Mouse (Mus musculus) lung, embryonic 16.5 days (tissue): ENCODE measurements around the gene Gramd4. TPM values are rescaled to one million over a fixed set of nuclear protein-coding genes. Genes with fewer than 3 reads are reported as not detected.
A peak's percentile ranks its signal among the peaks of the same experiment; 100 is the strongest.

Source experiments
- ATAC-seq: fragments of 200-750 bp; cut with Nextera tagmentation; 2 replicates; pipeline ENCODE4 v1.8.0; 2017; ENCODE audit warnings: low read depth, mild to moderate bottlenecking, moderate library complexity
- H3K27ac ChIP-seq: fragments of 300-500 bp; sonication (generic); 2 replicates; pipeline ENCODE4 v1.5.1; 2014; ENCODE audit warnings: mild to moderate bottlenecking, control low read depth, low read length
- H3K27me3 ChIP-seq: fragments of 300-500 bp; sonication (generic); 2 replicates; pipeline ENCODE4 v1.6.1; 2014; ENCODE audit warnings: low read depth, low read length, mixed read lengths; ENCODE audit not compliant: control insufficient read depth, insufficient read depth
- H3K36me3 ChIP-seq: fragments of 300-500 bp; sonication (generic); 2 replicates; pipeline ENCODE4 v1.6.1; 2014; ENCODE audit warnings: low read length; ENCODE audit not compliant: control insufficient read depth, insufficient read depth
- H3K4me1 ChIP-seq: fragments of 300-500 bp; sonication (generic); replicated peaks from 2 replicates; pipeline ENCODE4 v1.6.1; 2014; ENCODE audit warnings: low read length, mixed read lengths; ENCODE audit not compliant: control insufficient read depth, insufficient read depth
- H3K4me2 ChIP-seq: fragments of 300-500 bp; sonication (generic); 2 replicates; pipeline ENCODE4 v1.6.1; 2014; ENCODE audit warnings: low read depth, low read length, control low read depth
- H3K4me3 ChIP-seq: fragments of 300-500 bp; sonication (generic); 2 replicates; pipeline ENCODE4 v1.5.1; 2014; ENCODE audit warnings: mild to moderate bottlenecking, low read length, control low read depth
- H3K9ac ChIP-seq: fragments of 300-500 bp; sonication (generic); 2 replicates; pipeline ENCODE4 v1.6.1; 2014; ENCODE audit warnings: low read length, control low read depth
- H3K9me3 ChIP-seq: fragments of 300-500 bp; sonication (generic); 2 replicates; pipeline ENCODE4 v1.6.1; 2016; ENCODE audit warnings: low read length; ENCODE audit not compliant: control insufficient read depth
- WGBS: fragments of 180-500 bp; shearing (Covaris S2); extraction: QIAGEN DNeasy Blood & Tissue Kit; methylation state at CpG from one replicate; pipeline ENCODE4 v1.1.7; 2014; 5-methylcytosine and 5-hydroxymethylcytosine counted together
- polyA plus RNA-seq: library from polyadenylated mRNA; unstranded; fragments of >200 nt; fragmentation: Nextera tagmentation; extraction: Ambion mirVana; gene quantifications from 2 replicates; pipeline ENCODE4 v1.2.1, GENCODE M21; 2015

Gramd4 gene
- polyA plus RNA-seq, 1 experiment from 2014 or later, result 11.2 TPM

GRCm38 (mm10) chr15:86167032-86167655, 109.6 kb downstream of the Gramd4 start:
- H3K9ac ChIP-seq, result no peak overlapping the region
- no peak overlapping the region for H3K27ac ChIP-seq

GRCm38 (mm10) chr15:86167787-86168504, 110.5 kb downstream of the Gramd4 start:
- Histone ChIP-seq H3K27ac (peak overlapping the region; percentile 74), H3K36me3 (peaks cover 9% of the 10 kb centered on the region), H3K9ac (0 out of 2 replicates have a peak overlapping the region, but pooled peaks have one; percentile 19), H3K4me1 (peaks cover 32% of the 10 kb centered on the region), H3K4me3 (no peak overlapping the region), H3K9me3 (no peaks in the 10 kb centered on the region), H3K4me2 (no peak overlapping the region), H3K27me3 (no peaks in the 10 kb centered on the region)
- WGBS, result 63% methylated on average over 10 of the region's 10 CpGs
- ATAC-seq, result no peak

More at GRCm38 (mm10) chr15:86167032-86167655, 109.6 kb downstream of the Gramd4 start:
- no peaks in the 10 kb centered on the region for H3K9me3 ChIP-seq
- ATAC-seq, result no peak
- 91% methylated on average over 7 of the region's 7 CpGs for WGBS
- H3K36me3 ChIP-seq, result peaks cover 12% of the 10 kb centered on the region
- H3K4me3 ChIP-seq, result no peak overlapping the region
- no peaks in the 10 kb centered on the region for H3K27me3 ChIP-seq
- H3K4me2 ChIP-seq, result no peak overlapping the region
- peaks cover 26% of the 10 kb centered on the region for H3K4me1 ChIP-seq

DNA sequence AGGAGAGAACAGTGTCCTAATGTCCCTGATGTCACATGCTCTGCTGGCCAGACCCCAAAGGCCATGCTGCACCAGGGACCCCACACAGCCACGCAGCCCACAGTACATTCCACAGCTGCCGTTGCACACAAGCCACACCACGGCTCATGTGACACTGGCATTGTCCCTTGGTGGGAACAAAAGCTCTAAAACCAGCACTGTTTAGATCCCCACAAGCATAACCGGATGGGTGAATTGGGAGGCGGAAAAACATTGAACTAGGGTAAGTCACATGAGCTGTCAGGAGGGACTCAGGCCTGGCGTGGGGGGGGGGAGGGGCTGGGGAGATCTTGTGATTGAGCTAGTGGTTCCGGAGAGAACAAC, 111.0 kb downstream of the Gramd4 start:
- Histone ChIP-seq H3K9ac (0 out of 2 replicates have a peak overlapping the region, but pooled peaks have one; percentile 19), H3K9me3 (no peaks in the 10 kb centered on the region), H3K4me2 (peak overlapping the region; percentile 28), H3K27me3 (no peaks in the 10 kb centered on the region), H3K27ac (peak overlapping the region; percentile 74), H3K4me3 (no peak overlapping the region), H3K36me3 (peaks cover 8% of the 10 kb centered on the region), H3K4me1 (peaks cover 37% of the 10 kb centered on the region)
- WGBS, result 34% methylated on average over 7 of the region's 7 CpGs
- peak; percentile 56 for ATAC-seq

DNA sequence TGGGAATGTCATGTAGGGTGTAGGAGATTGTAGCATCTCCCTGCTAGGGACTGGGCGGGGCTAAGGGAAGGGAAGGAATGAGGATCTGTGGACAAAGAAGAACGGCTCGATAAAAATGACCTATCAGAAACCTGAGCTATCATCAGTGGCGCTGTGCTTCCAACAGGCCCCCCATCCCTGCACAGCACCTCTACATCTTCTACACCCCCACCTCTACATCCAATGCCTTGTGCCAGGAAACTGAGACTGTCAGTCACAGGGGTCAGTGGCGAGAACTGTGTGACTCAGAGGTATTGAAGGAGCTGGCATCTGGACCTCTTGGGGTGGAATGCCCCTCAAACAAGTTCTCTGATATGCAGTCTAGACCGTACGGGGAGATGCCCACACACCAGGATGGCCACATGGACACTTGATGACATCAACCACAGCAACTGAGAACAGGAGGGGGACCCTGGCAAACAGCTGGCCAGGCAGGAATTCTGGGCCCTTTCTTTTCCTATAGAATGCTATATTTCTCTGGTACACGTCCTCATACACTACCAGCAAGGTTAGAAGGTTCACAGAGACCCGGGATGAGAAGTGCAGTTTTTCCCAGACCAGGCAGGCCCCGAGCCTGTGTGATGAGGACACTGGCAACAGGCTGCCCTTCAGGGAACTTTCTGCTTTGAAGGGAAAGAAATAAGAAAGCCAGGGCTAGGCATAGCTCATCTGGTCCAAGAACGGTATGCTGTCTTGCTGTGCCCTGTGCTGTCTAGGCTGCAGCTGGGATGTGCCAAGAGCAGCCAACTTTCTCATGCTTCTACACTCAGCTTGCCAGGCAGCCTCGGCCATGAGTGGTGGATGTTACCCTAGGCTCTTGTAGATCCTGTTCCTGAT, 111.7 kb downstream of the Gramd4 start:
- Histone ChIP-seq H3K4me2 (peak overlapping the region; percentile 28; the same call in 1 of the 2 replicates), H3K4me1 (peaks cover 44% of the 10 kb centered on the region), H3K27ac (peak overlapping the region; percentile 74), H3K9ac (peak overlapping the region; percentile 34; the same call in 1 of the 2 replicates), H3K9me3 (no peaks in the 10 kb centered on the region), H3K4me3 (no peak overlapping the region), H3K27me3 (no peaks in the 10 kb centered on the region), H3K36me3 (peaks cover 5% of the 10 kb centered on the region)
- ATAC-seq, result peak; percentile 46
- 62% methylated on average over 12 of the region's 12 CpGs for WGBS

- Histone ChIP-seq H3K9ac (no peak overlapping the region; the same call in 1 of the 2 replicates), H3K27ac (peak overlapping the region; percentile 74), H3K36me3 (peaks cover under 1% of the 10 kb centered on the region; the same call in 1 of the 2 replicates), H3K4me1 (peaks cover 50% of the 10 kb centered on the region), H3K4me2 (no peak overlapping the region), H3K9me3 (no peaks in the 10 kb centered on the region), H3K4me3 (no peak overlapping the region), H3K27me3 (no peaks in the 10 kb centered on the region)
- 44% methylated on average over 4 of the region's 4 CpGs for WGBS
- ATAC-seq, result peak; percentile 42
Observed at GRCm38 (mm10) chr15:86169817-86170110, 112.3 kb downstream of the Gramd4 start.

DNA sequence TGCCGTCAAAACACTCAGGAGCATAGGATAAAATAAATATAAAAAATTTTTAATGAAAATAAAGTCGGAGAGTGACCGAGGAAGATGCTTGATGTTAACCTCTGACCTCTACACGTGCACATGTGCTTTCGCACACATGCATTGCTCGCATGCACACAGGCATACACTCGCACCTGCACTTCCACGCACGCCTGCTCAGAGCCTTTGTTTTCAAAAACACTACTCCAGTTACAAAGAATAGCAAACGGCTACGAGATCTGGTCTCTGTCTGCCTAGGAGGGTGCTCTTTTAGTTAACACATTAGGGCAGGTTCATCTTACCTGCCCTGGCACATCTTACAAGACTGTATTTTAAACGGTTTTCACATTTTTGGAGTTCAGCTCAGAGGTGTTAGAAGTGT, 113.8 kb downstream of the Gramd4 start:
- no peaks in the 10 kb centered on the region; the same call in 1 of the 2 replicates for H3K36me3 ChIP-seq
- WGBS, result 71% methylated on average over 12 of the region's 12 CpGs
- no peak overlapping the region for H3K4me3 ChIP-seq
- H3K9ac ChIP-seq, result no peak overlapping the region
- H3K27me3 ChIP-seq, result no peaks in the 10 kb centered on the region
- H3K4me2 ChIP-seq, result no peak overlapping the region
- peaks cover 59% of the 10 kb centered on the region for H3K4me1 ChIP-seq
- H3K9me3 ChIP-seq, result no peaks in the 10 kb centered on the region
- ATAC-seq, result no peak
- no peak overlapping the region for H3K27ac ChIP-seq

DNA sequence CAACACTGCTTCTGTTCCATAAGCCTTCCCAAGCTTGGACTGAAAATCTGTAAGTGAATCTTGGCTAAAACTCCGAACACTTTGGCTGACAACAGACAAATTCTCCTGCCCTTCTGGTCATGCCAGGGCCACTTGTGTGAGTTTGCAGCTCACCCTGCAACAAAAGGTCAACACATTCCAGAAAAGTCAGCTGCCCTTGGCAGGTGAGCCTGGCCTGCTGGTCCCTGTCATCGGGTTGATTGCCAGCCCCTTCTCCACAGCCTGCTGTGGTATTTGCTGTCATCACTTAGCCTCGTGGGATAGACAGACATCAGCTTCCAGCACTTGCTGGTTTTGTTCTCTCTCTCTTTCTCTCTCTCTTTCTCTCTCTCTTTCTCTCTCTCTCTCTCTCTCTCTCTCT, 114.6 kb downstream of the Gramd4 start:
- Histone ChIP-seq H3K27me3 (no peaks in the 10 kb centered on the region), H3K4me1 (peaks cover 67% of the 10 kb centered on the region), H3K9me3 (no peaks in the 10 kb centered on the region), H3K9ac (no peak overlapping the region), H3K27ac (no peak overlapping the region), H3K4me3 (no peak overlapping the region), H3K36me3 (no peaks in the 10 kb centered on the region; the same call in 1 of the 2 replicates), H3K4me2 (no peak overlapping the region)
- 35% methylated on average over 3 of the region's 3 CpGs for WGBS
- ATAC-seq, result no peak

DNA sequence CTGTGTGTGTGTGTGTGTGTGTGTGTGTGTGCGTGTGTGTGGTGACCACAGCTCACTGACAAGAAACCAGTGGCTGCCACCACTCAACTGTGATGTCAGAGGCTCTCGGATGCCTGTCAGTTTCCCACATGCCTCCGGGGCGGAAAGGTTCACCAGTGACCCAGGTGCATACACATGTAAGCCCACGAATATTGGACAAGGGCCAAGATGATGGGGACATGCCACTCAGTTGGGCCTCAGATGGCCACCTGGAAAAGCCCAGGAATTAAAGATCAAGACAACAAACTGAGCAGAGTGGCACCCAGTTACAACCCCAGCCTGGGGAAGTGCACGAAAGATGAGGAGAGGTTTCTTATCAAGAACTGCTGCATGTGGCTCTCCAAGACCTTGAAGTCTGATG, 115.0 kb downstream of the Gramd4 start:
- ATAC-seq, result no peak
- Histone ChIP-seq H3K4me2 (no peak overlapping the region), H3K27me3 (no peaks in the 10 kb centered on the region), H3K36me3 (no peaks in the 10 kb centered on the region; the same call in 1 of the 2 replicates), H3K4me3 (no peak overlapping the region), H3K9me3 (no peaks in the 10 kb centered on the region), H3K4me1 (peaks cover 69% of the 10 kb centered on the region), H3K9ac (no peak overlapping the region), H3K27ac (no peak overlapping the region)
- WGBS, result 58% methylated on average over 6 of the region's 6 CpGs
